ENCODE assay signal across 8 mouse cellular contexts in the genomic region with DNA sequence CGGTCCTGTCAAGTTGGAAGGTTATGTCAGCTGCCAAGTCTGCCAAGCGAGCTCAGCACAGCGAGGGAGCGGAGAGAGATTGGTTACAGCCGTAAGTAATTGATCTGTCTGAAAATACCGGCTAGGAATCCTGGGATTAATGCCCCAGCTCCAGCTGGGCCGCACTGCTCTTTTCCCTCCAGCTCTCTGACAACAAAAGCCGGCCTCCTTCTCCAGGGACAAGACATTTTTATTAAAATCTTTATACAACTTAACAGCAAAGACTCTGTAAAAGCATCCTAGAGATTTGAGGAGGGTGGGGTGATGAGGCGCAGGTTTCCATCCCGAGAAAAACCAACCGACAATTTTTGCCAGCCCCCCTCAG.
DNase-seq lines count a peak whose midpoint lies in the region; ATAC-seq and TF ChIP-seq lines count a peak whose summit lies in the region.

No protein-coding gene starts in this region.

- no peaks in the 10 kb centered on the region; the same call in 1 of the 2 replicates for H3K36me3 ChIP-seq in heart, adult 2 months (ENCODE audit: control insufficient read depth, insufficient read depth, low read length)
- peaks cover 3% of the 10 kb centered on the region; the same call in 1 of the 2 replicates for H3K36me3 ChIP-seq in heart, embryonic 12.5 days
- no peaks in the 10 kb centered on the region for H3K36me3 ChIP-seq in midbrain, embryonic 10.5 days

- TF ChIP-seq CTCF in heart, adult 2 months (IDR thresholded peaks at IDR 0.05), result no peak

- no peak overlapping the region for H3K27ac ChIP-seq in heart, adult 2 months
- H3K27ac ChIP-seq in heart, embryonic 12.5 days (ENCODE audit: poor library complexity, severe bottlenecking), result no peak overlapping the region
- H3K27ac ChIP-seq in midbrain, embryonic 10.5 days (replicated peaks), result peak overlapping the region; percentile 76

- TF ChIP-seq EP300 in heart, adult 2 months (IDR thresholded peaks at IDR 0.05; ENCODE audit: insufficient read depth, low read depth, low read length), result no peak

- no peak for ATAC-seq in heart, embryonic 12.5 days (ENCODE audit: insufficient number of reproducible peaks, low FRiP score)

- DNase-seq in heart, adult 2 months, result peak; percentile 15 to 20
- no peak for DNase-seq in heart, adult 11 months
- DNase-seq in embryo, embryonic 11.5 days (ENCODE audit: low read depth, low spot score), result peak; percentile 49
- DNase-seq in midbrain, embryonic 10.5 days (ENCODE audit: low spot score), result peak; percentile 66
- no peak for DNase-seq in spleen, postnatal 4 days (ENCODE audit: low spot score in 2 of 2)
- DNase-seq in left cerebral cortex, adult 11 months (ENCODE audit: low spot score), result no peak
- no peak for DNase-seq in thymus, postnatal 25 days

- H3K4me2 ChIP-seq in heart, embryonic 12.5 days, result peak overlapping the region; percentile 52

- no peak for TF ChIP-seq POLR2A in heart, adult 2 months (IDR thresholded peaks at IDR 0.05; ENCODE audit: insufficient read depth, low read depth, low read length)

- H3K79me2 ChIP-seq in heart, adult 2 months (replicated peaks; ENCODE audit: control insufficient read depth, insufficient read depth, low read length), result no peaks in the 10 kb centered on the region

- 54% methylated on average over 11 of the region's 11 CpGs for WGBS in heart, adult 2 months
- 29% methylated on average over 11 of the region's 11 CpGs for WGBS in heart, embryonic 12.5 days
- 7% methylated on average over 11 of the region's 11 CpGs for WGBS in midbrain, embryonic 10.5 days

- H3K27me3 ChIP-seq in heart, adult 2 months (ENCODE audit: control insufficient read depth, insufficient read depth, low read length), result no peaks in the 10 kb centered on the region
- no peaks in the 10 kb centered on the region for H3K27me3 ChIP-seq in heart, embryonic 12.5 days (replicated peaks)
- H3K27me3 ChIP-seq in midbrain, embryonic 10.5 days (ENCODE audit: low read depth, poor library complexity, severe bottlenecking), result peaks cover 50% of the 10 kb centered on the region

- H3K9me3 ChIP-seq in heart, embryonic 12.5 days (replicated peaks), result 0 out of 2 replicates have a peak, but pooled peaks cover 4% of the 10 kb centered on the region
- no peaks in the 10 kb centered on the region for H3K9me3 ChIP-seq in midbrain, embryonic 10.5 days (replicated peaks)

- H3K4me1 ChIP-seq in heart, adult 2 months (ENCODE audit: control insufficient read depth, insufficient read depth, low read length), result no peaks in the 10 kb centered on the region
- H3K4me1 ChIP-seq in heart, embryonic 12.5 days (replicated peaks), result peaks cover 27% of the 10 kb centered on the region
- peaks cover 47% of the 10 kb centered on the region for H3K4me1 ChIP-seq in midbrain, embryonic 10.5 days

- no peak overlapping the region for H3K9ac ChIP-seq in heart, adult 2 months (ENCODE audit: low read depth, low read length)
- no peak overlapping the region for H3K9ac ChIP-seq in heart, embryonic 12.5 days

- intact Hi-C loops in heart, adult 2 months (cut with DNase I), result no loop called here

- no peak overlapping the region for H3K4me3 ChIP-seq in heart, adult 2 months
- H3K4me3 ChIP-seq in heart, embryonic 12.5 days, result no peak overlapping the region
- H3K4me3 ChIP-seq in midbrain, embryonic 10.5 days, result peak overlapping the region; percentile 33

Comparison
In these comparisons a context has a peak if more than half of its experiments do, and no peak if none do; other contexts are left out.
1. DNase-seq: peak in heart, adult 2 months (2 of 2), embryo, embryonic 11.5 days (single experiment) and midbrain, embryonic 10.5 days (single experiment); none in heart, adult 11 months (single experiment), spleen, postnatal 4 days (0 of 2), left cerebral cortex, adult 11 months (single experiment) and thymus, postnatal 25 days (single experiment).